Mouse (Mus musculus): ENCODE measurements around the gene B3gat2. TPM values are rescaled to one million over a fixed set of nuclear protein-coding genes. Genes with fewer than 3 reads are reported as not detected.

Gene B3gat2
- polyA plus RNA-seq, 1 experiment: 0.22 TPM

GRCm38 (mm10) chr1:23750864-23751532 lies 10.6 kb upstream of the B3gat2 start:
- no peaks in the 10 kb centered on the region for H3K36me3 ChIP-seq (ENCODE audit: control insufficient read depth, insufficient read depth)
- H3K79me2 ChIP-seq (ENCODE audit: control insufficient read depth, insufficient read depth): no peaks in the 10 kb centered on the region
- H3K4me3 ChIP-seq: no peak overlapping the region
- no peak overlapping the region for H3ac ChIP-seq (ENCODE audit: control insufficient read depth, insufficient read length)
- H3K4me2 ChIP-seq (ENCODE audit: low read depth): no peak overlapping the region
- TF ChIP-seq POLR2AphosphoS2 (IDR thresholded peaks at IDR 0.05; ENCODE audit: insufficient read length, low read depth) (no peak), MYOG (IDR thresholded peaks at IDR 0.05; ENCODE audit: control insufficient read depth in 1 of 3, insufficient read depth in 1 of 3, insufficient read length in 2 of 3, low read depth in 2 of 3) (no peak), SRF (IDR thresholded peaks at IDR 0.05; ENCODE audit: control insufficient read depth, insufficient read length, low read depth) (no peak), POLR2A (IDR thresholded peaks at IDR 0.05; ENCODE audit: insufficient read length, low read depth) (no peak), USF1 (IDR thresholded peaks at IDR 0.05; ENCODE audit: low read depth) (no peak), MYOD1 (IDR thresholded peaks at IDR 0.05; ENCODE audit: control insufficient read depth in 1 of 3, insufficient read length in 2 of 3, low read depth in 2 of 3) (no peak), TCF3 (IDR thresholded peaks at IDR 0.05; ENCODE audit: insufficient read length, low read depth) (no peak), MAX (IDR thresholded peaks at IDR 0.05; ENCODE audit: low read depth) (no peak), E2F4 (IDR thresholded peaks at IDR 0.05; ENCODE audit: insufficient read depth) (no peak), REST (IDR thresholded peaks at IDR 0.05; ENCODE audit: insufficient read depth, insufficient read length) (no peak), CEBPB (IDR thresholded peaks at IDR 0.05; ENCODE audit: insufficient read depth, poor library complexity, severe bottlenecking) (no peak)
- no peaks in the 10 kb centered on the region for H3K27me3 ChIP-seq (ENCODE audit: control insufficient read depth, insufficient read depth, insufficient read length)

DNA sequence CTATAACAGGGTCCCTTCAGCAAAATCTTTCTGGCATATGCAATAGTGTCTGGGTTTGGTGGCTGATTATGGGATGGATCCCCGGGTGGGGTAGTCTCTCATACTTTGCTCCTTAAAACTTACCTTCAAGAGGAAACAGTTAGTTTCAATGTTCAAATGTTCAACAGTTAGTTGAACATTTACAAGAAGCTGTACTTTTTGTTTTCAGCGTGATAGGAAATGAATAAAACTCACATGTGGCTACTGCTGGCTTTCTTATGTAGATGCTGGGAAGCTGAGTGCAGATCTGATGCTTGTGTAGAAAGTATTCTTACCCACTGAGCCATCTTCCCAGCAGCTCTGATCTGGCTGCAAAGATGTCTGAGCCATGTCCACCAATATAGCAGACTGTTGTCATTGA lies 8.5 kb upstream of the B3gat2 start:
- Histone ChIP-seq H3K27me3 (ENCODE audit: control insufficient read depth, insufficient read depth, insufficient read length) (no peaks in the 10 kb centered on the region), H3K36me3 (ENCODE audit: control insufficient read depth, insufficient read depth) (no peaks in the 10 kb centered on the region), H3ac (ENCODE audit: control insufficient read depth, insufficient read length) (no peak overlapping the region), H3K4me2 (ENCODE audit: low read depth) (no peak overlapping the region), H3K4me3 (no peak overlapping the region), H3K79me2 (ENCODE audit: control insufficient read depth, insufficient read depth) (no peaks in the 10 kb centered on the region)
- TF ChIP-seq POLR2A (IDR thresholded peaks at IDR 0.05; ENCODE audit: insufficient read length, low read depth): no peak
- no peak for TF ChIP-seq MAX (IDR thresholded peaks at IDR 0.05; ENCODE audit: low read depth)
- no peak for TF ChIP-seq POLR2AphosphoS2 (IDR thresholded peaks at IDR 0.05; ENCODE audit: insufficient read length, low read depth)
- no peak for TF ChIP-seq CEBPB (IDR thresholded peaks at IDR 0.05; ENCODE audit: insufficient read depth, poor library complexity, severe bottlenecking)
- no peak for TF ChIP-seq REST (IDR thresholded peaks at IDR 0.05; ENCODE audit: insufficient read depth, insufficient read length)
- no peak for TF ChIP-seq USF1 (IDR thresholded peaks at IDR 0.05; ENCODE audit: low read depth)
- no peak for TF ChIP-seq MYOD1 (IDR thresholded peaks at IDR 0.05; ENCODE audit: control insufficient read depth in 1 of 3, insufficient read length in 2 of 3, low read depth in 2 of 3)
- TF ChIP-seq TCF3 (IDR thresholded peaks at IDR 0.05; ENCODE audit: insufficient read length, low read depth): no peak
- TF ChIP-seq E2F4 (IDR thresholded peaks at IDR 0.05; ENCODE audit: insufficient read depth): no peak
- TF ChIP-seq MYOG (IDR thresholded peaks at IDR 0.05; ENCODE audit: control insufficient read depth in 1 of 3, insufficient read depth in 1 of 3, insufficient read length in 2 of 3, low read depth in 2 of 3): no peak
- TF ChIP-seq TCF12 (IDR thresholded peaks at IDR 0.05; ENCODE audit: insufficient read depth, poor library complexity, severe bottlenecking): no peak
- TF ChIP-seq SRF (IDR thresholded peaks at IDR 0.05; ENCODE audit: control insufficient read depth, insufficient read length, low read depth): no peak

GRCm38 (mm10) chr1:23753591-23753990 lies 8.0 kb upstream of the B3gat2 start:
- no peaks in the 10 kb centered on the region for H3K79me2 ChIP-seq (ENCODE audit: control insufficient read depth, insufficient read depth)
- no peak overlapping the region for H3ac ChIP-seq (ENCODE audit: control insufficient read depth, insufficient read length)
- H3K4me3 ChIP-seq: no peak overlapping the region
- TF ChIP-seq E2F4 (IDR thresholded peaks at IDR 0.05; ENCODE audit: insufficient read depth) (no peak), MAX (IDR thresholded peaks at IDR 0.05; ENCODE audit: low read depth) (no peak), MYOG (IDR thresholded peaks at IDR 0.05; ENCODE audit: control insufficient read depth in 1 of 3, insufficient read depth in 1 of 3, insufficient read length in 2 of 3, low read depth in 2 of 3) (no peak), REST (IDR thresholded peaks at IDR 0.05; ENCODE audit: insufficient read depth, insufficient read length) (no peak), POLR2AphosphoS2 (IDR thresholded peaks at IDR 0.05; ENCODE audit: insufficient read length, low read depth) (no peak), USF1 (IDR thresholded peaks at IDR 0.05; ENCODE audit: low read depth) (no peak)
- no peak overlapping the region for H3K4me2 ChIP-seq (ENCODE audit: low read depth)
- H3K27me3 ChIP-seq (ENCODE audit: control insufficient read depth, insufficient read depth, insufficient read length): no peaks in the 10 kb centered on the region
- H3K36me3 ChIP-seq (ENCODE audit: control insufficient read depth, insufficient read depth): no peaks in the 10 kb centered on the region

GRCm38 (mm10) chr1:23754340-23754739 lies 7.2 kb upstream of the B3gat2 start:
- Histone ChIP-seq H3K4me2 (ENCODE audit: low read depth) (no peak overlapping the region), H3ac (ENCODE audit: control insufficient read depth, insufficient read length) (no peak overlapping the region), H3K27me3 (ENCODE audit: control insufficient read depth, insufficient read depth, insufficient read length) (no peaks in the 10 kb centered on the region), H3K79me2 (ENCODE audit: control insufficient read depth, insufficient read depth) (no peaks in the 10 kb centered on the region), H3K4me3 (no peak overlapping the region), H3K36me3 (ENCODE audit: control insufficient read depth, insufficient read depth) (no peaks in the 10 kb centered on the region)
- TF ChIP-seq USF1 (IDR thresholded peaks at IDR 0.05; ENCODE audit: low read depth) (no peak), REST (IDR thresholded peaks at IDR 0.05; ENCODE audit: insufficient read depth, insufficient read length) (no peak), CEBPB (IDR thresholded peaks at IDR 0.05; ENCODE audit: insufficient read depth, poor library complexity, severe bottlenecking) (no peak), E2F4 (IDR thresholded peaks at IDR 0.05; ENCODE audit: insufficient read depth) (no peak), MYOD1 (IDR thresholded peaks at IDR 0.05; ENCODE audit: control insufficient read depth in 1 of 3, insufficient read length in 2 of 3, low read depth in 2 of 3) (no peak), MYOG (IDR thresholded peaks at IDR 0.05; ENCODE audit: control insufficient read depth in 1 of 3, insufficient read depth in 1 of 3, insufficient read length in 2 of 3, low read depth in 2 of 3) (no peak), SRF (IDR thresholded peaks at IDR 0.05; ENCODE audit: control insufficient read depth, insufficient read length, low read depth) (no peak), POLR2A (IDR thresholded peaks at IDR 0.05; ENCODE audit: insufficient read length, low read depth) (no peak), POLR2AphosphoS2 (IDR thresholded peaks at IDR 0.05; ENCODE audit: insufficient read length, low read depth) (no peak), TCF12 (IDR thresholded peaks at IDR 0.05; ENCODE audit: insufficient read depth, poor library complexity, severe bottlenecking) (no peak), TCF3 (IDR thresholded peaks at IDR 0.05; ENCODE audit: insufficient read length, low read depth) (no peak), MAX (IDR thresholded peaks at IDR 0.05; ENCODE audit: low read depth) (no peak)
